Mouse (Mus musculus): ENCODE measurements around the gene Gm20481.
"Not testable (repeated sequence)": the region's sequence is repeated elsewhere in the genome, so short reads cannot be mapped to it uniquely, and the experiment has no call there.

The Gm20481 gene

DNA sequence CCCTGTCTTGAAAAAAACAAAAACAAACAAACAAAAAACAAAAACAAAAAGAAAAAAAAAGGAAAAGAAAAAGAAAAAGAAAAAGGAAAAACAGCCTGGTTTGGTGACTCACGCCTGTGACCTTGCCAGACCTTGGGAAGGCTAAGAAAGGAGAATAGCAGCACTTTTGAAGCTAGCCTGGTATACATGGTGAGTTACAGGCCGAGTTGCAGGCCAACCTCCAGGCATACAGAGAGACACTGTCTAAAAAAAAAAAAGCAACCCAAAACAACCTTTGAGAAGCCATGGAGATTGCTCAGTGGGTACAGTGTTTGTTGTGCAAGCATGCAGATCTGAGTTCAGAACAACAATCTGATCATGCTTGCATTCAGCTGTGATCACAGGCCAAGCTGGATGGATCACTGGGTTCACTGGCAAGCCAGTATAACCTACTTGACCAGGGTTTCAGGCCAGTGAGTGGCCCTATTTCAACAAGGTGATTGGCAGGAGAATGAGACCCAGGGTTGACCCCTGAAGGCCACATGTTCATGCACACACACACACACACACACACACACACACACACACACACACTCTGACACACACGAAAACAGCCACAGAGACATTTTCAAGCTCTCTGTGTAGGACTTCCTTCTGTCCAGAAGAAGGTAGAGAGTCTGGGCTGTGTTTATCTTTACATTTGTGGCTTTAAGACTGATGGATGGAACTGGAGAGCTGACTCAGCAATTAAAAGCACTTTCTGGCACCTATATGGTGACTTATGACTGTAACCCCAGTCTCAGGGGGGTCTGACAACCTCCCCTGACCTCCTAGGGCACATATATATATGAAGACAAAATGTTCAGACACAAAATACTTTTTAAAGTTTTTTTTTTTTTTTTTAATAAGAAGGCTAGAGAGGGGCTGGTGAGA, 6.1 kb downstream of the Gm20481 start:
- DNase-seq (ENCODE audit: low spot score in 2 of 2), result no peak

DNA sequence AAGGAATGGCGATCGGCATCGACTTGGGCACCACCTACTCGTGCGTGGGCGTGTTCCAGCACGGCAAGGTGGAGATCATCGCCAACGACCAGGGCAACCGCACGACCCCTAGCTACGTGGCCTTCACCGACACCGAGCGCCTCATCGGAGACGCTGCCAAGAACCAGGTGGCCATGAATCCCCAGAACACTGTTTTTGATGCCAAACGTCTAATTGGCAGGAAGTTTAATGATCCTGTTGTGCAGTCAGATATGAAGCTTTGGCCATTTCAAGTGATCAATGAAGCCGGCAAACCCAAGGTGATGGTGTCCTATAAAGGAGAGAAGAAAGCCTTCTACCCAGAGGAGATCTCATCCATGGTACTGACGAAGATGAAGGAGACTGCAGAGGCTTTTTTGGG, 7.3 kb downstream of the Gm20481 start:
- DNase-seq (ENCODE audit: low spot score in 2 of 2), result no peak

DNA sequence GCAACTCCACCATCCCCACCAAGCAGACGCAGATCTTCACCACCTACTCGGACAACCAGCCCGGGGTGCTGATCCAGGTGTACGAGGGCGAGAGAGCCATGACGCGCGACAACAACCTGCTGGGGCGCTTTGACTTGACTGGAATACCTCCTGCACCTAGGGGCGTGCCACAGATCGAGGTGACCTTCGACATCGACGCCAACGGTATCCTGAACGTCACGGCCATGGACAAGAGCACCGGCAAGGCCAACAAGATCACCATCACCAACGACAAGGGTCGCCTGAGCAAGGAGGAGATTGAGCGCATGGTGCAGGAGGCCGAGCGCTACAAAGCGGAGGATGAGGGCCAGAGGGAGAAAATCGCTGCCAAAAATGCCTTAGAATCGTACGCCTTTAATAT, 8.5 kb downstream of the Gm20481 start:
- no peak for DNase-seq (ENCODE audit: low spot score in 2 of 2)

DNA sequence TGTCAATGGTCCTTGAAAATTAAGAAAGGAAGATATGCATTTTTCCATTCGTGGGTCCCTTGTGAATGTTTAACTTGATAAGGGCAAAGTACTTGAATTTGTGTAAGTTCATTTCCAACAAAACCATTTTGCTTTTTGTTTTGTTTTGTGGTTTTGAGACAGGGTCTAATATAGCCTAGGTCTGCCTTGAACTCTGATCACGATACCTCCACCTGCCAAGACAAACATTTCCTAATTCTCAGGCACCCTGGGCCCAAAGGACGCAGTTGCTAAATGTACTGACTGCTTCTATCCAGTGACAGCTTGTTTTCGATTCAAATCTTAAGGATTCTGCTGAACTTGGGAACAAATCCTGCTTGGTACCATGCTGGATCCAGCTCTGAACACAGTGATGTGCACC, 9.9 kb downstream of the Gm20481 start:
- no peak for DNase-seq (ENCODE audit: low spot score in 2 of 2)

DNA sequence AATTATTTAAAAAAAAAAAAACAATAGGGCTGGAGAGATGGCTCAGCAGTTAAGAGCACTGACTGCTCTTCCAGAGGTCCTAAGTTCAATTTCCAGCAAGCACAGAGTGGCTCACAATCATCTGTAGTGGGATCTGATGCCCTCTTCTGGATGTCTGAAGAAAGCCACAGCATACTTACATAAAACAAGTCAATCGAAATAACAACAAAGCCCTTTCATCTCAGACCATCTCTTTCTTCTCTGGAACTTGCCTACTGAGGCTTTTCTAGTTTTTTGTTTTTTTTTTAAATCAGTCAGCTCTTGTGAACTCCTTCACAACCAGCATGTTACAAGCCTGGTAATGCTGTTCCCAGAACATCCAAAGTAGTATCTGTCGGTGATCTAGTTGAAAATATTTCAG, 10.9 kb downstream of the Gm20481 start:
- DNase-seq (ENCODE audit: low spot score in 2 of 2), result no peak

DNA sequence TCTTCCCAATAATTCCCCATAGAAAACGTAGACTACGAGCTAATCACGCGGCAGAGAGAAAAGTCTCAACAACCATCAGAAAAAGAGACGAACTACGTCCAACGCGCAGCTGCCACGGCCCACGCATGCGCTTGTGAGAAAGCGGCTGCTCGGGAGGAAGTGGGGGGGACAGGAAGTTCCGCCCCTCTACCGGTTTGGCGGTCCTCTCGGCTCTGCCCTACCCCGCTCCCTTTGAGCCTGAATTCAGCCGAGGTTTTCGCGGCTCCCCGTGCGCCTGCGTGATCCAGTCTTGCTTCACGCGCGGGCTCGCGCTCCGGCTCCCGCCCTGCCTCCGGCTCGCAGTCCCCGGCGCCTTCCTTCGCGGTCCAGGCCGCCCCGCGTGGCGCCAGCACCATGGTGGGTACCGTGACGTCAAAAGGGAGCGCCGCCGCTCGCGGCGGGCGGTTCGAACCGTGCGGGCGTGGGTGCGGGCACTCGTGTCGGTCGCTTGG, 12.0 kb downstream of the Gm20481 start, which contains the start of gene Lsm2:
Lsm2 (plus strand) TSS at position 173 of the 491 bp plus-strand sequence.
- DNase-seq (ENCODE audit: low spot score in 2 of 2), result peak; percentile 94 to 95

DNA sequence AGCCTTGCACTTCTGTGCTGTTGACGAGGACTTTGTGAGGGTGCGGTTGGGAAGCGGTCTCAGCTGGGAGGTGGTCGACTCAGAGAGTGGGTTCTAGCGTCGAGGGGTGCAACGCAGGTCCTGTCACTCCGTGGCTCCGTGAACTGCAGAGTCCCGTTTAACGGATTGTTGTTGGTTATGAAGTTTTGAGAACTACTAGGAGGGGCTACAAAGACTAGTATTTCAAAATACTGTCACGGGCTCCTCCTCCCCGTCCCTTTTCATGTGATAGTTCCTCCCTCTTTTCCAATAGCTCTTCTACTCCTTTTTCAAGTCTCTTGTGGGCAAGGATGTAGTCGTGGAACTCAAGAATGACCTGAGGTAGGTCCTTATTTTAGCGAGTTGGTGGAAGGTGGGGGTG, 12.6 kb downstream of the Gm20481 start:
- no peak for DNase-seq (ENCODE audit: low spot score in 2 of 2)

DNA sequence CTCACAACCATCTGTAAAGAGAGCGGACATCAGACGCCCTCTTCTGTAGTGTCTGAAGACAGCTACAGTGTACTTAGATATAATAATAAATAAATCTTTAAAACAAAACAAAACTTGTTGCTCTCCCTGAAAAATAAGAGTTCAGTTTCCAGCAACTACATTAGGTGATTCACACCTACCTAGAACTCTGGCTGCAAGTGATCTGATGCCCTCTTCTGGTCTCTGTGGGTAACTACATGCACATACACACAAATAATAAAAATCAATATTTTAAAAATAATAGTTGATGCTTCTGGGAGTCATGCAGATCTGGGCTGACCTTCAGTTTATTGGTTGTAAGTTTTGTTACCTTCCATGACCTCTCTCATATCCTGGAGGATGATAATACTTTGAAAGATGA, 14.5 kb downstream of the Gm20481 start:
- no peak for DNase-seq (ENCODE audit: low spot score in 2 of 2)

DNA sequence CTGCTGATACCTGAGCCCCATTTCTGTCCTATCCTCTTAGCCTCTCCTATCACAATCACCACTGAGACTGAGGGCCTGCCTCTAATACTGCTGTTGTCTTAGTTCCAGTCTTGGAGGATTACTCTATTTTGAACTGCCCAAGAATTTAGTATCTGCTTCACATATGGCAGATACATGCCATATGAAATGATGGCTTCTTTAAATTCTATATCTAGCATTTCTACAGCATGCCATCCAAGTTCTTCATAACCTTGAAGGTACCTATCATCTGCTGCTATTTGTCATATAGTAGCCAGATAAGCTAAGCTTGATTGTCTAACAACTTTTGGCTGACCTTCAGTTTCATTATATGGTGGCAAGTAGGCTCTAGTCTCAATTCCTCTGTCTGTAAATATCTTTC, 25.0 kb downstream of the Gm20481 start:
- DNase-seq (ENCODE audit: low spot score in 2 of 2), result no peak

DNA sequence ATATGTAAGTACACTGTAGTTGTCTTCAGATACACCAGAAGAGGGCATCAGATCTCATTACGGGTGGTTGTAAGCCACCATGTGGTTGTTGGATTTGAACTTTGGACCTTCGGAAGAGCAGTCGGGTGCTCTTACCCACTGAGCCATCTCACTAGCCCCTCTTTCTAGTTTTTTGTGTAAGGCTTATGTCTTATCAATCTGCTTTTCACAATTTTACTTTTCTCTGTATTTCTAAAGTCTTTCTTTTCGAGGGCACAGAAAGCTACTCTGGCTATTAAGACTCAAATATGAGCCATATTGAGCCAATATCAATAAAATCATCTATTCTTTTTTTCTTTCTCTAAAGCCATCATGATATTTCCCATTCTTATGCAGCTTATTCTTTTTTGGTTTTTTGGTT, 25.5 kb downstream of the Gm20481 start:
- not testable (repeated sequence) for DNase-seq (ENCODE audit: low spot score in 2 of 2)

DNA sequence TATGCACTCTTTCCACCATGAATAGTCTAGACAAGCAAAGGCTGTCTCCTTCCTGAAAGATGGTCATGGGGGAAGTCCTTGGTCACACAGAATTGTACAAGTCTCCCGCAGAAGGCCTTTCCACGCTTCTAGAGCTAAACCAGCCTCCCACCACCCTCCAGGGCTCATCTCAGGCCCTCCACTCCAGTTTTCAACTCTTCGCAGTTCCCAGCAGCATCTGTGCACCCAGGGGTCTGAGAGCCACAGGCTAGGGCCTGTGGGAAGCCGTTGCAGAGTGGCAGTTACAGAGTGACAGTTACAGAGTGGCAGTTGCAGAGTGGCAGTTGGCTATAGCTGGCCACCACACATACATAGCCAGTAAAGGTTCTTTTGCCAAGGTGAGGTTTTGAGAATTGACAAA, 26.2 kb downstream of the Gm20481 start:
- not testable (repeated sequence) for DNase-seq (ENCODE audit: low spot score in 2 of 2)

DNA sequence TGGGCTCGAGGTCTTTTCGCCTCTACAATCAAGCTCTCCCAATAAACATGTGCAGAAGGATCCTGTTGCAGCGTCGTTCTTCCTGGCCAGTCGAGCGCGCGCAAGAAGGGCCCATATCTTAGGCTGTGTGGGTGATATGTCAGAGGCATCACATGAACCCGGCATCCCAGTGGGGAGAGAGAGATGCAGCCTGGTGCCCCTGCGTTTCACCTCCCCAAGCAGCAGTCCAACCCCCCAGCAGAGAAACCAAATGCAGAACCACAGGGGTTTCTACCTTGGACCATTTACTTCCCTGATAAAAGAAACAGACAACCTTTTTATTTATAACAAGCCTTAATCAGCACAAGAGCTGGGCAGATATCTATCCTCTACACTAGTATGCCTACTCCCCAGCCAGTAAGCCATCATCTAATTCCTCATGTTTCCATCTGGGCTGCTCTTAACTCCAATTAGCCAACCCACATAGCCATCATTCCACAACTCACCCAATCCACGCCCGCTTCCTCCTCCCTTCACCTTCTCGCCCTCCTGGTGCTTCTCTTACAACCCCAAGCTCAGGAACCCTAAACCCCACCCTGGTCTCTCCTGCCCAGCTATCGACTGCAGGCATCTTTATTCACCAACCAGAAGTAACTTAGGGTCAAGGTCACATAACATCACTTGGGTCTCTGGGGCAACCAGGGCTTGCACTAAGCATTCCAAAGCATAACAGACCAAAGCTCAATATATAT, 26.9 kb downstream of the Gm20481 start:
- no peak for DNase-seq (ENCODE audit: low spot score in 2 of 2)

DNA sequence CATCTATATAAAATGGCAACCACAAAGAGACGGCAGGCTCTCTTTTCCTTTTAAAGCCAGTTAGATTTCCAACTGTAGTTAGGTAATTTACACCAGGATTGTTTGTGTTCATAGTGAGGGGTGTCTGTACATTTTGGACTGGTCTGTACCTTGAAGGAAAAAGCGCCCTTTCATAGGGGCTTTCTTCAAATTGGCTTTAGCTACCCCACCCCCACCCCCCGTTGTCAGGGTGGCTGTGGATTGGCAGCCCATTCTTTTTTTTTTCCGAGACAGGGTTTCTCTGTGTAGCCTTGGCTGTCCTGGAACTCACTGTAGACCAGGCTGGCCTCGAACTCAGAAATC, 27.4 kb downstream of the Gm20481 start:
- DNase-seq (ENCODE audit: low spot score in 2 of 2), result no peak

DNA sequence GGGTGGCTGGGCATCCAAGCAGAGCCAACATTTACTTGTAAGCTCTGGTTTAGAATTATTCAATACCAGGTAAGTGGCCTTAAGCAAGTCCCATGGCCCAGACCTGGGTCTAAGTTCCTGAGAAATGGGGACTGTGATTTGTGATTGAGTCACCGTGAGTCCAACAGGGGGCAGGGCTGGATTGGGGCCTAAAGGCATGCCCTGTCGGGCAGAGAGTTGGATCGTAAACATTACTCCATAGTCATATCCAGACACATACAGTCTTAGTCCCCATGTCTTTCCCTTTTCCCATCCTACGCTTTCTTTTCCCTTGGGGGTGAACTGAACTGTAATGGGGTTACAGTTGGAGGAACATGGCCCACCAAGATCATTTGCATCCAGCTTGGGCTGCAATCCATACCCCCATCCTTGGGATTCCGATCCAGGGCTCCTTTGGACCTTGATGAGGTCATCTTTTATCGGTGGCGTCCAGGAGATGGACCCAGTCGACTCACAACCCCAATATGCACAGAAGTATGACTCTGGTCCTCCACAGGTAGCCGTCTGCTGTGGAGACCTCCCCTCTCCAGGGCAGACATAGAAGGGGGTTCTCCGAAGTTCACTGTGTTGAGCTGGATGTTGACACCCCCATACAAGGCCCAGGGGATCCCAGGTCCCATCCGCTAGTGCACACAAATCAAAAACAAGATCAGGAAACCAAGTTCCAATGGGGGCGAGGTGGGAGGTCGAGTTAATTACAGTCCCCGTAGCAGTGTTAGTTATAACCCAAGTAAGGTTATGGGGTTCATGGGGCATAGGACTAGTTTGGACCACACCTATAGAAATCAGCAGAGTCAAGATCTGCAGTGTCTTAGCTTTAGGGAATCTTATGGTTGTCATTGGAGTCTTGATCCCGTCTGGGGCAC, 29.1 kb downstream of the Gm20481 start:
- no peak for DNase-seq (ENCODE audit: low spot score in 2 of 2)

DNA sequence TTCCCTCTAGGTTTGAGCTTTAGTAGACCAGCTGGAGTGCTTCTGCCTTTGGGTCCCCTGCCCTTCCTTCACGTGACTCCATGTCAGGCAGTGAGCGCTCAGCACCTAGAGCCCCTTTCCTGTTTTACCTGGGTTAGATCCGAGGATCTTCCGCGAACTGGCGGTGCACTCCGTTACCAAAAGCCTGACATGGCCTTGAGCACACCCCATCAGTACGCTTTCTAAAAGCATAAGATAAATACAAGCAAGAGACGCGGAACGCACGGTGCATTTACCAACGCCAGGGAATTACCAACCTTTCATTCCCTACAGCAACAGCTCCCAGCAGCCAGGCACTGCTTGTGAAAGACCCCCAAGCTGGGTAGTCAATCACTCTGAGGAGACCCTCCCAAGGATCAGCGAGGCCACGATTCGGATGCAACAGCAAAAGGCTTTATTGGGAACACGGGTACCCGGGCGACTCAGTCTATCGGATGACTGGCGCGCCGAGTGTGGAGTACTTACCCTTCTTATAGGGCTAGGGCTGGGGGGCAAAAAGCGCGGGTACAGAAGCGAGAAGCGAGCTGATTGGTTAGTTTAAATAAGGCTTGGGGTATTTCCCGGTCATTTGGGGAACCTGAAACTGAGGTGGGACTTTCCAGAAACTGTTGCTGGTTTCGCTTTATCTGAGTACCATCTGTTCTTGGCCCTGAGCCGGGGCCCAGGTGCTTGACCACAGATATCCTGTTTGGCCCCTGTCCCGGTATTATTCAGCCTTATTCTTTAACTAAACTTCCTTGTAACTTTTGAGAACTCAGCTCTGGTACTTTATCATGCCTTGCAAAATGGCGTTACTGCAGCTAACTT, 30.4 kb downstream of the Gm20481 start:
- peak in 1 of 2 experiments; percentile 29 for DNase-seq (ENCODE audit: low spot score in 2 of 2)

DNA sequence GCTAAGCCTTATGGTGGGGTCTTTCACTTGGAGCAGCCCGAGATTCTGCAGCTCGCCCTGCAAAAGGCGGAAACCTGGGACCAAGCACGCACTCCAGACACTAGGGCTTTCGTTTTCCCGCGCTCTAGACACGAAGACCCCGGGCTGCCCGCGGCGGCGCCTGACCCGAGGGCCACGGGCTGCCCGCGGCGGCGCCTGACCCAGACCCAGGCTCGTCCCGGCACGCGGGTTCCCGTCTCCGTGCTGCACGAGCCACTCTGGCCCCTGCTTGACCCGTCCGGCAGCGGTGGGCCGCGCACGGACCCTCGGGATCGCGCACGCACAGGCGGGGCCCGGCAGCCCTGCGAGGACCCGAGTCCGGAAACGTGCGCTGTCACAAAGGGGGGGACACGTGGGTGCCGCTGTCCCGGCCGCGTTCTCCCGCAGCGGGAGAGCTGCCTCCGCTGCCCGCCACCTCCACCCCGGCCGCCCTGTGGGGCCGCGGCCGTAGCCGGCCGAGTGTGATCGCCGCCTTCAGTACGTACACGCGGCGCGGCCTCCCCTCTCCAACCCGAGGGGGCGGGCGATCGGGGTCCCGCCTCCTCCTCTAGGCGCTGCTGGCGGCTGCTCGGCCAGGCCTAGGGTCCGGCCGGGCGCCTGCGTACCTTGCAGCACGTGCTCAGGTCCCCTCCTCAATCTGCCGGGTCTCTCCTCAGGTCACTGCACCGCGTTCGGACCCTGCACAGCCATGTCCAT, 31.2 kb downstream of the Gm20481 start, which contains the start of gene Vars:
Vars (plus strand) TSS at position 271 of the 735 bp plus-strand sequence.
- DNase-seq (ENCODE audit: low spot score in 2 of 2), result peak; percentile 84 to 89

DNA sequence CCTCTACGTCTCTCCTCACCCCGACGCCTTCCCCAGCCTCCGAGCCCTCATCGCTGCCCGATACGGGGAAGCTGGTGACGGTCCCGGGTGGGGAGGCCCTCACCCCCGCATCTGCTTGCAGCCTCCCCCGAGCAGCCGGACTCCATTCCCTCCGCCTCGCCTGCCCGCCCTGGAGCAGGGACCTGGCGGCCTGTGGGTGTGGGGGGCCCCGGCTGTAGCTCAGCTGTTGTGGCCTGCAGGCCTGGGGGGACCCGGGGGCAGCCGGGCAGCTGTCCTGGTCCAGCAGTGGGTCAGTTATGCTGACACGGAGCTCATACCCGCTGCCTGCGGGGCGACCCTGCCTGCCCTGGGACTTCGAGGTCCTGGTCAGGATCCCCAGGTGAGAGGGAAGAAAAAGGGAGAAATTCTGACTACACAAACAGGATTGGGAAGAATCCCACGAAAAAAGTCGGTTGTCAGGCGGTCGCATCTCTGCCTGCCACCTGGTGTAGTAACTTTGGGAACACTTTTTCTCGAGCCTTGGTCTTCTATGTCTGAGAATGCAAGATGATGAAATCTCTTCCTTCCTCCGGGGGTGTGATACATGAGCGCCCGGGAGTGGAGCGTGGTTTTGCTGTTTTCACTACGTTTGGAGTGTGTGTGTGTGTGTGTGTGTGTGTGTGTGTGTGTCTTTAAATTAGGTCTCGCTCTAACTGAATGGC, 31.9 kb downstream of the Gm20481 start:
- peak; percentile 50 to 56 for DNase-seq (ENCODE audit: low spot score in 2 of 2)

DNA sequence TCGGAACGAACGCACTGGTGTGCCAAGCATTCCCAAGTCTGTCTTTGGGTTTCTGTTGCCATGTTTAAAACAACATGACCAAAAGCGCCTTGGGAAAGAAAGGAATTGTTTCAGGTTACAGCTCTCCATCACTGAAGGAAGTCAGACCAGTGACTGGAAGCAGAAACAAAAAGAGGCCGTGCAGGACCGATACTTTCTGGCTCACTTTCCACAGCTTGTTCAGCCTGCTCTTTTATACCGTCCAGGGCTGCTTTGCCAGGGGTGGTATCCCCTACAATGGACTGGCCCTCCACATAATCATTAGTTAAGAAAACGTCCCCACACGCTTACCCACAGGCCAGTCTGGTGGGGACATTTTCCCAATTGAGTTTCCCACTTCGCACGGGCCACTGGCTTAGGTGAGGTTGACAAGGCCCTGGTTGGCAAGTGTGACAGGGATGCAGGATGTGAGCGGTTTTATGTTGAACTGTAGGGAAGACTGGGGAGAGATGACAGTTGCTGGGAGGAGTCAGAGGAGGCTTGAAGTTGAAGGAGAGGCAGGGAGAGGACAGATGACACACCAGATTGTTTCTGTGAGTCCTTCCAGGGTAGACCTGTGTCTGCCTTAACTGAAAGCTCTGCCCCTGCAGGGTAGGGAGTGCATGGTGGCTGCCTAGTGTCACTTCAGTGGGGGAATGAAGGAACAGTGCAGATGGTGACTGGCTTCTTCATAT, 32.6 kb downstream of the Gm20481 start:
- DNase-seq (ENCODE audit: low spot score in 2 of 2), result no peak

All from right cerebral cortex, postnatal 10 days (tissue).